Mouse (Mus musculus) right cerebral cortex, adult 2 months (tissue): ENCODE data around the gene Mark2.

Experiments used
- DNase-seq, 2 experiments: peaks; one replicate each; pipeline ENCODE4 v3.0.0; 2021 to 2022; ENCODE audit warnings: low spot score in 2 of 2

The Mark2 gene

GRCm38 (mm10) chr19:7267091-7267741, 74.4 kb downstream of the Mark2 start, which contains the start of gene Rcor2:
Gene Rcor2, plus strand, starts transcription at chr19:7267325.
- DNase-seq: peak in 1 of 2 experiments; percentile 39

- DNase-seq: no peak
Observed at GRCm38 (mm10) chr19:7266421-7266831, 75.2 kb downstream of the Mark2 start.

- no peak for DNase-seq
Observed at GRCm38 (mm10) chr19:7265478-7266191, 76.0 kb downstream of the Mark2 start.

GRCm38 (mm10) chr19:7264766-7265331, 76.8 kb downstream of the Mark2 start:
- peak in 1 of 2 experiments; percentile 13 for DNase-seq

GRCm38 (mm10) chr19:7264088-7264765, 77.4 kb downstream of the Mark2 start:
- DNase-seq: peak; percentile 78 to 81

- DNase-seq: no peak
Observed at GRCm38 (mm10) chr19:7262592-7262991, 79.1 kb downstream of the Mark2 start.

- DNase-seq: no peak
Observed at GRCm38 (mm10) chr19:7261964-7262363, 79.7 kb downstream of the Mark2 start.

- DNase-seq: no peak
Observed at GRCm38 (mm10) chr19:7261476-7261875, 80.2 kb downstream of the Mark2 start.

- DNase-seq: no peak
Observed at GRCm38 (mm10) chr19:7257881-7258280, 83.8 kb downstream of the Mark2 start.

GRCm38 (mm10) chr19:7246021-7246420, 95.6 kb downstream of the Mark2 start:
- no peak for DNase-seq

- peak; percentile 92 for DNase-seq
Observed at GRCm38 (mm10) chr19:7240782-7241690, 100.6 kb downstream of the Mark2 start, which contains the start of gene Naa40. Gene Naa40, minus strand, starts transcription at chr19:7241183.

- DNase-seq: no peak
Observed at GRCm38 (mm10) chr19:7240291-7240690, 101.4 kb downstream of the Mark2 start.

GRCm38 (mm10) chr19:7239574-7239973, 102.1 kb downstream of the Mark2 start:
- no peak for DNase-seq

- no peak for DNase-seq
Observed at GRCm38 (mm10) chr19:7236742-7237141, 104.9 kb downstream of the Mark2 start.

GRCm38 (mm10) chr19:7236011-7236410, 105.6 kb downstream of the Mark2 start:
- DNase-seq: no peak

- no peak for DNase-seq
Observed at GRCm38 (mm10) chr19:7235461-7235860, 106.2 kb downstream of the Mark2 start.

- DNase-seq: peak; percentile 81 to 89
Observed at GRCm38 (mm10) chr19:7234537-7235221, 107.0 kb downstream of the Mark2 start.

- no peak for DNase-seq
Observed at GRCm38 (mm10) chr19:7226511-7226914, 115.1 kb downstream of the Mark2 start.
